Mouse (Mus musculus): ENCODE data around the gene 9130230L23Rik.

The 9130230L23Rik gene

DNA sequence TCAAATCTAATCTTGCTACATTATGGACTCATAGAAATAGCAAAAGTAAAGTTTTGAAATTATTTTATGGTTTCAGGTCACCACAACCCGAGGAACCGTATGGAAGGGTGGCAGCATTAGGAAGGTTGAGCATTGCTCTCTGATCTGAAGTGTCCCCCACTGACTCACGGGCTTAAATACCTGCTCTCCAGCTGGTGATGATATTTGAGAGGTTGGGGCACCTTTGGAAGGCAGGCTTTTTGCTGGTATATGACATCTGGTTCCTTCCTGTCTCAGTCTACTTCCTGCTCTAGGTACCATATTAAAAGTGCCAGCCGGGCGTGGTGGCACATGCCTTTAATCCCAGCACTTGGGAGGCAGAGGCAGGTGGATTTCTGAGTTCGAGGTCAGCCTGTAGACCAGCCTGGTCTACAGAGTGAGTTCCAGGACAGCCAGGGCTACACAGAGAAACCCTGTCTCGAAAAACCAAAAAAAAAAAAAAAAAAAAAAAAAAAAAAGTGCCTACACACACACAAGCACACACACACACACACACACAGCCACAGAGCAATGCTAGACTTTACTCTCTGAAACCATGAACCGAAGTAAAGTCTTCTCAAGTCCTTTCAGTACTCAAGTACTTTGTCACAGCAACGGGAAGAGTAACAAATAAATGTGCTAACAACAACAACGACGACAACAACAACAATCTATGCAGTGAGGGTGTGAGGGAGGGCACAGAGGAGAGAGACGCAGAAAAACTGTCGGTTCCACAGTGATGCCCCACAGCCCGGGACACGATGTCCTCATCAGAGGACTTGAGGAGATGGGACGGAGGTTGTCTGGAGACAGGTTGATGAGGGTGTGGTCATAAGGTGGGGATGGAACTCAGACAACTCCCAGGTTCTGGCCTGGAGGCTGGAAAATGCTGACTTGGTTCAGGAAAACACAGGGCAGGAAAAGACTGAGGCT lies 49.7 kb downstream of the 9130230L23Rik start:
- no peak for DNase-seq

DNA sequence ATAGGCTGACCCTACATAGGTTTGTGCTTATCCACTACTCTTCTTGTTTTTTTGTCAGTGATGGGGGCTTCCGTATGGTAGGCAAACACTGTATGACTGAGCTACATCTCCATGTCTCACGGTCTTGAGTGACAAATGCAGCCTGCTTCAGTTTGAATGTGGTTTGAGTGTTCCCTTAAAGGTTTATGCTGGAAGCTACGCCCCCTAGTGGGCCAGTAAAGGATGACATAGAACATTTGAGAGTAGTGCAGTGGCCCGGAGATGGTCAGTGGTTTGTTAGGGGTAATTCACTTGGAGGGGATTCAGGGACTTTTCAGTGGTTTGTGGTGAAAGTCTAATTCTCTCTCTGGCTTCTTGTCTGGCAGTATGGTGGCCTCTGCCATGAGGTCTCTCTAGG lies 52.6 kb downstream of the 9130230L23Rik start:
- DNase-seq: no peak

DNA sequence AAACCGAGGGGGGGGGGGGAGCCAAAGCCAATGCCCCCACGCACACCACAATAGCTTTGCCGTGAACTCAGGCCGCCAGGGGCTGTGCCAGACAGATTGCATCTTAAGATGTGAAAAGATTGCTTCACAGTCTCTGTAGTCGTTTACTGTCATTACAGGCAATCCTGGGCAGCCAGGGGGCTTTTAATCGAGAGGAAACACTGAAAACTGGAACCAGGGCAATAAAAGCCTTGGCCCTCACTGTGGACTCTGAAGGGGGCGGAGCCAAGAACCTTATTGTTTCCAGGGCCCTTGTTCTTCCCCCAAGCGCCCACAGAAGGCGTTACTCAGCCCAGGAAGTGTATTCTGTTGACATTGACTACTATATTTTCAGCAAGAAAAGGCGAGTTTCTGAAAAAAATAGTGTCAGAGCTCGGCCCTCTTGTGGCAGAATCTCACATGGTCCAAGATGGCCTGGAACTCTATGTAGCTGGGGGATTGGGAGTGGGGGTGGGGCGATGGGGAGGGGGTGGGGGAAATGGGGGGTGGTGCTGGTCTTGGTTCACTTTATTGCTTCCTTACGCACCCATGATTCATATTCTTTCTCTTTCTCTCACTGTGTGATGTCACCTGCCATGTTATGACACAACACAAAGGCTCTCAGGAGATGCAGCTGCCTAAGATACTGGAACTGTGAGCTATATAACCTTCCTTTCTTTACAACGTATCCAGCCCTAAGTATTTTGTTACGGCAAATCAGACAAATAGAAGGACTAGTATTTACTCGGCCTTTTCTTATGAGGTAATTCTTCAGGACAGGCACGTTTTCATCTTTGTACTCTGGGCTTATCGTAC lies 53.2 kb downstream of the 9130230L23Rik start:
- peak; percentile 14 for DNase-seq

- DNase-seq: peak; percentile 17
Measured at GRCm38 (mm10) chr5:65950236-65950635, 53.8 kb downstream of the 9130230L23Rik start.

DNA sequence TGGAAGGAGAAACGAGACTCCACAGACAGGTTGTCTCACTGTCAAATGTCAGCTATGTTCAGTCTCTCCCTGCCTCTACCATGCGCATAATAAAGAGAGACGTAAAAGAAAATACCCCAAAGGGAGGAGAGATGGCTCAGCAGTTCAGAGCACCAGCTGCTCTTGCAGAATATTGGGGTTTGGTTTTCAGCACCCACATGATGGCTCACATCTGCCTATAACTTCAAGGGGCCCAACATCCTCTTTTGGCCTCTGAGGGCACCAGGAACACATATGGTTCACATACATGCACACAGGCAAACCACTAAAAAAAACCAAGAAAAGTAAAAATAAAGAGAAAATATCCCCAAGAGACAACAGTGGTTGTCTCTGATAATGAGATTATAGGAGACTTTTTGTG lies 54.3 kb downstream of the 9130230L23Rik start:
- no peak for DNase-seq

DNA sequence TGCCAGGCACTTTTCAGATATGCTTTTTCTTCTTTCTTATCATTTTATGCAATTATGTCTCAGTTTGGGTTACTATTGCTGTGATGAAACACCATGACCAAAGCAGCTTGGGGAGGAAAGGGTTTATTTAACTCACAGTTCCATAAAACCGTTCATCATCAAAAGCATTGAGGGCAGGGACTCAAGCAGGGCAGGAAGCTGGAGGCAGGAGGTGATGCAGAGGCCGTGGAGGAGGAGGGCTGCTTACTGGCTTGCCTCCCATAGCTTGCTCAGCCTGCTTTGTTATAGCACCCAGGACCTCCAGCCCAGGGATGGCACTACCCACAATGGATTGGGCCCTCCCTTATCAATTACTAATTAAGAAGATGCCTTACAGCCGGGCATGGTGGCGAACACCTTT lies 62.9 kb downstream of the 9130230L23Rik start:
- DNase-seq: no peak

DNA sequence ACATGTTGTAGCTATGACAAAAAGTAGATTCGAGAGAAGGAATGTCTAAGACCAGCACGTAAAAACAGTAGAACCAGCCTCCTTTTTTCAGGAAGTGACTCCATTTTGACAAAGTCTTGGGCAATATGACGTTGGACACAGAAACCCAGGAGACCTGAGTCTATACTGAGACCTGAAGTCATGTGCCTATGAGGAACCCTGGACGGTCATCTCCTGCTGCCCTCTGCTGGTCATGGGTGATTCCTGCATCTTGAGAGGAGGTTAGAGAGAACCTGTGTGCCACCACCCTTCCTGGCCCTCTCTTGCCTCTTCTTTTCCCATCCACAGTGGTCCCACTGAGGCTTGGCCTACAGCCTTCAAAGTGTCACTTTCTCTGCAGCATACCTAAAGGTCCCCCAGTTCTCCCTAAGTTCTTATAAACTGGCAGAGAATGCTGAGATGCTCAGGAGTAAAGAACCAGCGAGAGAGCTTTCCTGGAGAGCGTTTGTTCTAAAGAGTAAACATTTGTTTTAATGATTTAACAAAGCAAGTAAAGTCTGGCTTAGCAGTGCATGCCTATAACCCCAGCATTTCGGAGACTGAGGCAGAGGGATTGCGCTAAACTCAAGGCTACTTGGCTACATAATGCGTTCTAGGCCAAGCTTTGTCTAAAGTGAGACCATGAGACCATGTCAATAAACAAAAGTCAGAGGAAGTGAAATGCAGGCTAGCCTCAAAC lies 65.9 kb downstream of the 9130230L23Rik start:
- DNase-seq: peak; percentile 83

GRCm38 (mm10) chr5:65937011-65937726 lies 66.9 kb downstream of the 9130230L23Rik start:
- no peak for DNase-seq

DNA sequence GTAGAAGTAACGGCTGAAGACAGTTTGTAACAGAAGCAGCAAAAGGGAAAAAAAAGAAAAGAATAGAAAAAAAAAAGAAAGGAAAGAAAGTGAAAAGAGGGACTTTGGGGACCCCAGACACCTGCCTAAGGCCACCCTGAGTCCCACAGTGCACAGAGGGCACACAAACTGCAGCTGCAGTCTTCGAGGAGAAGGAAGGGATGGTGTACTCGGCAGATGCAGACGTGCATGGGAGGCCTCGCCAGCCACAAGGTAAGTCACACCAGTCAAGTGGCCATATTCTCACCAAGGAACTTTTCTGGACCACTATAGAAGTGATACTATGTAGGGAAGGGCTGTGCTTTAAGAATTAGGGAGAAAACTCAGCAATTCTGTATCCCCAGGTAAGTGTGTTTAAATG lies 69.3 kb downstream of the 9130230L23Rik start, which contains the start of gene Chrna9:
Gene Chrna9 (plus strand): TSS at position 139 of the 400 bp plus-strand sequence.
- no peak for DNase-seq

DNA sequence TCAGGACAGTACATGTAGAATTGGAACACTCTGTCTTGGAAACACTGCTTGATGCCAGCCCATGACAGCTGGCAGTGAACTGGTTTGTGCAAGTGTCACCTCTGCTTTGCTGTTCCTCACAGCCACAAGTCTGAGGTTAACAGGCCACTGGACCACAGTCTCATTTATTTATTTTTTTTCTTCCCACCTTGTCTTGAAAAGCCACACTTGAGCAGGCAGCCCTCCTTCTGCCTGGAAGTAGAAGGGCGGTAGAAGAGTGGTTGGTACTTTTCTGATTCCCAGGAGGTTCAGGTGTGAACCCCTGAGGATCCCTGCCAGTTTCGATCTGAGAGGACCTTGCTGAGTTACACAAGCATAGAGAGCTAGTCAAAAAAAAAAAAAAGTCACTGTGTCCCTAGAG lies 70.3 kb downstream of the 9130230L23Rik start:
- DNase-seq: no peak

DNA sequence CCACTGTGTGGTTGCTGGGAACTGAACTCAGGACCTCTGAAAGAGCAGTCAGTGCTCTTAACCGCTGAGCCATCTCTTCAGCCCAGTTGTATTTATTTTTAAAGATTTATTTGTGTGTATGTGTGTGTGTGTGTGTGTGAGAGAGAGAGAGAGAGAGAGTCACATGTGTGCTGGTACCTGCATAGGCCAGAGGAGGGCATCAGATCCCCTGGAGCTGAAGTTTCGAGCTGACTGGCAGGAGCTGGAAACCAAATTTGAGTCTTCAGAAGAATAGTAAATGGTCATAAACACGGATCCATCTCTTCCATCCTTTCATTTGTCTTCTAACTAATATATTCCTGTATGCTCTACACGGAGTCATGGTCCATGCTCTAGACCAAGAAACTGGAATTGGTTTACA lies 70.8 kb downstream of the 9130230L23Rik start:
- no peak for DNase-seq

GRCm38 (mm10) chr5:65930171-65930570 lies 73.9 kb downstream of the 9130230L23Rik start:
- no peak for DNase-seq

Measured in kidney, postnatal 14 days (tissue).